Mouse (Mus musculus) gastrocnemius, postnatal 25 days (tissue): Measurements from ENCODE around the gene Vax2. TPM values are rescaled to one million over a fixed set of nuclear protein-coding genes. Genes with fewer than 3 reads are reported as not detected.

Experiments used
- DNase-seq: peaks from one replicate; pipeline ENCODE4 v3.0.0; 2022
- long read RNA-seq, 2 experiments: library from polyadenylated mRNA; stranded (forward); transcript quantifications; one replicate each; pipeline ENCODE4 v2.0.0; 2021
- total RNA-seq, 2 experiments: library from RNA; stranded (reverse); gene quantifications; 1 replicate in 1 of 2; 2 replicates in 1 of 2; pipeline ENCODE4 v1.2.3; 2021

The Vax2 gene
- total RNA-seq, result not detected
- long read RNA-seq, experiment 1, result 0 reads
- long read RNA-seq, experiment 2, partial matches to known transcripts, result 0 of 1 reads
- long read RNA-seq, experiment 2, other reads (novel, unspliced or antisense), result 0 of 1 reads

DNA sequence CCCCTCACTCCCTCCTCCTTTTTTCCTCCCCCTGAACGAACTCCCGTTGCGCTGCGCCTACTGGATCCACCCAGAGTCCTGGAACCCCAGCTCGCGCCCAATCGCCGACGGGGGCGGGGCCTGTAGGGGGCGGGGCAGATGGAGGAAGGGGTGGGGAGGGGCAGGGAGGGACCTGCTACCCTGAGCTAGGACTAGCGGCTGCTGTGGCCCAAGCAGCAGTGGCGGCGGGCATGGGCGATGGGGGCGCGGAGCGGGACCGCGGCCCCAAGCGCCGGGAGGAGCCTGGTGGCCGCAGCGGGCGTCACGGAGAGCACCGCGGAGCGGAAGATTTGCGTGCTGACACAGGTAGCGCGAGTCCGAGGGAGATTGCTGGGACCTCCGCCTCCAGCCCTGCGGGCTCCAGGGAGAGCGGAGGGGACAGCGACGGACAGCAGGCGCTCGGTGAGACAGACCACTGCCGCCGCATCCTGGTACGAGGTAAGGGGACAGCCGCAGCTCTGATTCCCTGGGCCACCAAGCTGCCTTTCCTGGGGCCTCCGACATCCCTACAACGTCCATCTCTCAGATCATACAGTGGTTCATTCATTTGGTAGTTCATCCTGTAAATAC, at the start of gene Vax2:
Gene Vax2 (plus strand): TSS at position 198 of the 609 bp plus-strand sequence.
- DNase-seq, result peak; percentile 78

GRCm38 (mm10) chr6:83665009-83665408, 46.1 kb upstream of the Vax2 start:
- DNase-seq, result no peak

DNA sequence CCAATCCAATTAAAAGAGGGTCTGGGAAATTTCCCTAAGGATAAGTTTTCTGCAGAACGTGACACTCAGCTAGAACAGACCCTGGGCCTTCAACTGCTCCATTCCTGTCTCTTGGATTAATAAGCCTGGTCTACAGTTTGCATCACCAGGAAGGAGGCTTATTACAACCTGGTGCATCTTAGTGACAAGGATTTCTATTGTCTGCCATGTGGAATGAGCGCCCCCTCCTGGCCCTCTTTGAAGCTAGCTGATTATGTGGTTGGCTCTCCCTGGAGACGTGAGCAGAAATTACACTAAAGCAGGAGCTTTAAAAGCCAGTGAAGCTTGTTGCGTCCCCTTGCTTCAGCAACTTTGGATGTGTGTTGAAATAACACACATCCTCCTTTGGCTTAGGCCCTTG, 37.7 kb upstream of the Vax2 start:
- peak; percentile 23 for DNase-seq

DNA sequence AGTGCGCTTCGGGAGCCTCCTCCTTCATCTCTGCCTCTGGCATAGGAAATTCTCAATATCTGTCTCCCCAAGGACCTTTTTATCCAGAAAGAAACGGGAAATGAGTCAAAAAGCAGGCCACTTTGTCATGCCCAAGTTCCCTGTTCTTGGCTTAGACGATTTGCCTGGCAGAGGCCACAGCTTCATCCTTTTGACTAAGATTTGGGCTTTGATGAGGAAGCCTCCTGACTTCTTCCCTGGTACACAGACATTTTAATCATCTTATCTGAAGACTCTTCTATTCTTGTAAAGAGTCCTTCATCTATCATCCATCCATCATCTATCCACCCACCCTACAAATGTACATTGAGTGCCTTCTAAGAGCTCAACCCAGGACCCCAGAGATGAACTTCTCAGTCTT, 33.3 kb upstream of the Vax2 start, which contains the start of gene Cd207:
Gene Cd207 (minus strand): TSS at position 101 of the 400 bp plus-strand sequence.
- DNase-seq, result no peak

DNA sequence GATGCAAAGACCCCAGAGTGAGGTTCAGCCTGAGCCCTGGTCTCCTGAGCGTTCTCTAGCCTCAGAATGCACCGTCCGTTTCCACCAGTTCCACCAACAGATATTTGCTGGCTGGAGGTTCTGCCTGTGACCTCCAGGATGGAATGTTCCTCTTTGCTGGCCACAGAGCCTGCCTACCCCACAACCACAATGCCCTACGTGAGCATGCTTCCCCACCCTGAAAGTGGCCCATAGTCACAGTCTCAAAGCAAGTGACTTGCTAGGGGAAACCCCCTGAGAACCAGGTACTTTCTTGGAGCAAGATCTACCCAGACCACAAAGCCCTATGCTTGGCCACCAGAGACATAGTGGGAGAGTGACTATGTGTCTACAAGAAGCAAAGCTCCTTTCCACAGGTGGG, 21.7 kb upstream of the Vax2 start:
- DNase-seq, result no peak

DNA sequence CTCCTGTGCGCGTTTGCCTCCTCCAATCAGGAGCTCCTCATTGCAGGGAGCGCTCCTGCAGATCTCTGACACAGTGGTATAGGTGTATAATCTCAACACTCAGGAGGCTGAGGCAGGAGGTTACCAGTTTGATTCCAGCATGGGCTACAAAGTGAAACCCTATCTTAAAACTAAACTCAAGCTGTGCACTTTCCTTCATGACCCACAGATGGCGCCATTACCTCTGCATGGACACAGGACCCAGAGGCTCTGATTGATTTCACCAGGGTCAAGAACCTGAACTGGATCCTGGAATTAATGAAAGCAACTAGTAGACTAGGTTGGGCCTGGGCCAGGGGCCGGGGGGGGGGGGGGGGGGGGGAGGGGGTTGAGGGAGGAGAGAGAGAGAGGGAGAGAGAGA, 20.8 kb upstream of the Vax2 start:
- DNase-seq, result no peak

- no peak for DNase-seq
Observed at GRCm38 (mm10) chr6:83690936-83691335, 20.1 kb upstream of the Vax2 start.

DNA sequence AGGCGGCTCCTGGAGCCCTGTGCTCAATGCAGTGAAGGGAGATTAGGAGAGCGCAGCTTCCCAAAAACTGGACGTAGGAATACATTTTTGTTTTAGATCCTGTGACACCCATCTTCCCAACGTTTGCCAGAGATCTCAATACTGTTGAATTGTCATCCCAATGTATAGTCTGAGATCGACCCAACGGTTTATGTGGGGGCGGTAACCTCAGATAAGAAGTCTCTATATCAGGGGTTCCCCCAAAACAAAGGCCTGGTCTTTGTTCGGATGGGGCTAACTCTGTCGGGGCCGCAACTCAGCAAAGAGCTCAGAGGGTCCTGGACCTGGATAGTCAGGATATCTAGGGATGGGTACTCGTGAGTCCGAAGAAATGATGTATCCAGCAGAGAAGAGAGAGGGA, 18.1 kb upstream of the Vax2 start:
- DNase-seq, result no peak

- no peak for DNase-seq
Observed at GRCm38 (mm10) chr6:83693835-83694234, 17.2 kb upstream of the Vax2 start.

DNA sequence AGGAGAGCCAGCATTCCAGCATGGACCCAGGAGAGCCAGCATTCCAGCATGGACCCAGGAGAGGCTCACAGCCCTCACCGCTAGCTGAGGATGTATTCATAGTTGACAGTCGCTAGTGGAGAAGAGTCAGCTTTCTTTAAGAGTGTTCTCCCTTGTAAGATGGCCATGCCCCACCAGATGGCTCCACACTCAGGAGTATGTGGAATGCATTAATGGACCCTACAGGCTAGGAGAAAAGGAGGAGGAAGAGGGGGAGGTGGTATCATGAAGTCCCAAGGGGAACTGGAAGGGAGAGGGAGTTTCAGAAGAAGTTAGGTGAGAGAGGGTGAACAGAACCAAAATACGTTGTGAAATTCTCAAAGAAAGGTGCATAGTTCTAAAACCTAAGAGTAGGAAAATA, 15.3 kb upstream of the Vax2 start:
- DNase-seq, result no peak

- DNase-seq, result no peak
Observed at GRCm38 (mm10) chr6:83696684-83697083, 14.4 kb upstream of the Vax2 start.

GRCm38 (mm10) chr6:83697932-83698331, 13.1 kb upstream of the Vax2 start:
- no peak for DNase-seq

GRCm38 (mm10) chr6:83699971-83700370, 11.1 kb upstream of the Vax2 start:
- DNase-seq, result no peak

GRCm38 (mm10) chr6:83701001-83701400, 10.1 kb upstream of the Vax2 start:
- no peak for DNase-seq

DNA sequence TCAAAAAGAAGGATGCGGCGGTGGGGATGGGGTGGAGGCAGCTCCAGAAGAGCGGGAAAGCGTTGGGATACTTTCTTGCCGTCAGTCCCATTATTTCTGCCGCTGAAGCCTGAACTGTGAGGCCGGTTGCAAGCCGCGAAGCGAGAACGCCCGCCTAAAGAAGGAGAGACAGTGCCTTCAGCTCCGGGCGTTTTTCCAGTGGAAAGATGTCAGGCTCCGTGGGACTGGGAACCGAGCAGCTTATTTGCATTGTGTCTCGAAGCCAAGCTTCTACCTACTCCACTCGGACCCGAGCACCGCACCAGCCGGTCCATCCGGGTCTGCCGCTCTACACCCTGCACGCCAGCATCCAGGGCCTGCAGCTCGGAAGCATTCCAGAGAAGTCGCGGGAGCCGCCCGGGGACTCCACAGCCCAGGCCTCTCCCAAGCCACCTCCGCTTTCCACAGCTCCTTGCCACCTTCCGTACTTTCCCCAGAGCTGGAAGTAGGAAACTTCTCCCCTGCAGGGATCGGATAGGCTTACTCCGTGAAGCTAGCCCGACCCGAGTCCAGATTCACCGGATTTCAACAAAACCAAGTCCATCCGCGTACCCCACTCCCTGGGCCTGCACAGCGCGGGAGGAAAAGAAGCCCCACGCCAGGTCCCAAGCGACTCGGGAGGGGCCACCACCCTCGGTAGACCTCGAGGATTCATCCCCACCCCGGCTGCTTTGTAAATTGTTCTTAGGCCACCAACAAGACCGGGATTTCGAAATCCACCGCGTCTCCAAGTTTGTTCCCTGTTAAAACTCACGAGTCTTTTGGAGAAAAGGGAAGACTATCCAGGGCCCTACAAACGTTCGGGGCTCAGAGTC, 8.7 kb upstream of the Vax2 start:
- DNase-seq, result no peak

- no peak for DNase-seq
Observed at GRCm38 (mm10) chr6:83703000-83703721, 7.9 kb upstream of the Vax2 start.

DNA sequence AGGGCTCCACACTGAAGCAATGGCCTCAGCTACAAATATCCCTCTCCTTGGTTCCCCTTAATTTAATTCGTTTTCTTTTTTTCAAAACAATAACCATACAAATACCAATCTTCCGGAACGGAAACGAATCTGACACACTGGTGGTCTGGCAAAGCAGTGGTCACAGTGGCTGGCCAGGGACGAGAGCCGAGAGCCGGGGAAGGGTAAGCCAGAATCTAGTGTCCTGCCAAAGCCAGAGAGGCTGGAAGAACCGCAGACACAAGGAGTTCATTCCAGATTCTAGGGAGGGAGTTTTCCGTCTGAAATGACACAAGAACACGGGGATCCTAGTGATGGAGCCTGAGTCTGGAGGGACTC, 7.4 kb upstream of the Vax2 start:
- DNase-seq, result no peak

GRCm38 (mm10) chr6:83704294-83704693, 6.8 kb upstream of the Vax2 start:
- DNase-seq, result no peak

DNA sequence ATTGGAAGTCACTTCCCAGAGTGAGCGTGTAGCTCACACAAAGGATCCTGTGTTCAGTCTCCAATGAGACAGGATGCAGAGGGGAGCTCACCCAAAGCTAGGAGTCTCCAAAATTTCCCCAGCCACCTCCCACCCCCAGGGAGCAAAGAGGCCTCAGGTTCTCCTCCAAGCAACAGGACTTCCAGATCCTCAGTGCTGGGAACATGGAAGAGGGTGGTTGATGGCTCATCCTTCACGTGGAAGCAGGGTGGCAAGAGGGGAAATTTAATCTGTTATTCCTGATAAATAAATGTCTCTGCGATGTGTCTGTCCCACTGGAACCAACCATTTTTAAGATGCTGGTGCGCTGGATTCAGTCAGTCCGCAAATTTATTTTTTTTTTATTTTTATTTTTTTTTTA, 6.4 kb upstream of the Vax2 start:
- no peak for DNase-seq

DNA sequence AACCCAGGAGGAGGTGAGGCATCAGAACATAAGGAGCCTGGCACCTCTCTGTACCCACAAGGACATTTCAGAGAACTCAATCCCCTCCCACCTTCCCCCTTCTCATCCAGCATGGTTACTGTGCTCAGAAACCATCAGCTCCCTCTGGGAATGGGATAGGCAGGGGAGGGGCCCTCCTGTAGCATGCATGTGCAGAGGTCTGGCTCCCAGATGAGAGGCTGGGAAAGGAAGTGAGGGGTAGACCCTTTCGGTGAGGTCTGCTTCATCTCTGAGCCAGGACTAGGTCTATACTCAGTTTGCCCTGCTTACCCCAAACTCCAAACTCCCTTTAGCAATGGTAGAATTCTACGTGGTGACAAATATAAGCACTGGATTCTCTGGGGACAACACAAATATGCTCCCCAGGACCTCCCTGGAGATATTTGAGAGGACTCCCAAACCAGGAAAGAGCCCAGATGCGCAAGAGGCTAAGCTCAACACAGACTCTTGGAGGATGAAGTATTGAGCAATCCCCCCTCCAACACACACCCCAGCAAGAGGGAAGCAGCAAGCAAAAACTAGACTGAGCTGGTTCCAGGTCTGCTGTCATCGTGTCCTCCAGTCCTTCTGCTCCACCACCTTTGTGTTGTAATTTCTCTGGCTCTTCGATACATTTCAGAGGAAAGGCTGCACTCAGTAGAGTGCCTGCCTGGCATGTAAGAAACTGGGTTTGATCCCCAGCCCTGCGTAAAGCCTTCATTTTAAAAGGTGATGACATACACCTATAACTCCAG, 3.1 kb upstream of the Vax2 start:
- no peak for DNase-seq

- no peak for DNase-seq
Observed at GRCm38 (mm10) chr6:83710361-83711066, 550 bp upstream of the Vax2 start.
